Mouse (Mus musculus): ENCODE results near the gene Phf23.

- no peak for TF ChIP-seq MYOD1 (IDR thresholded peaks at IDR 0.05; ENCODE audit: control insufficient read depth, insufficient read length, low read depth)
- no peak for TF ChIP-seq CTCF (IDR thresholded peaks at IDR 0.05; ENCODE audit: control insufficient read depth, insufficient read depth, insufficient read length)
- no peak for TF ChIP-seq MAX (IDR thresholded peaks at IDR 0.05)
Measured at GRCm38 (mm10) chr11:70042309-70043085, 46.9 kb downstream of the Phf23 start.
